Mouse (Mus musculus): ENCODE data around the gene Zfp367.

DNA sequence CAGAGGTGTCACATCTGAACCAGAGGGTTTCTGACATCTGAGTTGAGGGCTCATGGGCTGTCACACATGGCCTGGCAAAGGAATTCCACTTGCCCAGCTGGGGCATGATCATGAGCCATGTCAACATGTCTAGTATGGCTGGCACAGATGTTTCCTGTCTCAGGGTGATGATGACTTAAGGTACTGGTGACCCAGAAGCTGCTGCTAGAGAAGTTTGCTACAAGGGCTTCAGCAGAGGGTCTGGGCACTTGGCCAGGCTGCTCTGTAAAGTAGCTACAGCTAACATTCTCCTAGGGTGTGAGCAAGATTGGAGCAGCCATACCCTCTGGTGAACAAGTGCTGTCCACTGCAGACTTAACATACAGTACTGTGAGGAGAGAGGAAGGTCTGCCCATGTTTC lies 34.1 kb upstream of the Zfp367 start:
- TF ChIP-seq POLR2A (IDR thresholded peaks at IDR 0.05; ENCODE audit: borderline replicate concordance, extremely low read depth, low read depth, low read length) (no peak), CTCF (IDR thresholded peaks at IDR 0.05; ENCODE audit: insufficient read depth, low read length) (no peak)
